Mouse (Mus musculus): ENCODE data around the gene Ubiad1. TPM values are rescaled to one million over a fixed set of nuclear protein-coding genes. Genes with fewer than 3 reads are reported as not detected.

Ubiad1 gene
- polyA plus RNA-seq, 1 experiment from 2014 or later, result 21.8 TPM

Other genes starting within 250 kb of the Ubiad1 start
- 0.28 and 0.59 TPM in 2 replicates for gene Disp3, start 156.8 kb downstream of the Ubiad1 start, polyA plus RNA-seq (2016; fragmentation: Nextera tagmentation; extraction: Ambion mirVana)
- gene Mtor, start 3.8 kb upstream of the Ubiad1 start, polyA plus RNA-seq (2016; fragmentation: Nextera tagmentation; extraction: Ambion mirVana), result 19.3 and 19.7 TPM in 2 replicates
- gene Angptl7, start 55.7 kb upstream of the Ubiad1 start, polyA plus RNA-seq (2016; fragmentation: Nextera tagmentation; extraction: Ambion mirVana), result 0.89 and 1.1 TPM in 2 replicates
- gene Exosc10, start 113.7 kb upstream of the Ubiad1 start, polyA plus RNA-seq (2016; fragmentation: Nextera tagmentation; extraction: Ambion mirVana), result 110 and 113 TPM in 2 replicates
- gene Srm, start 146.7 kb upstream of the Ubiad1 start, polyA plus RNA-seq (2016; fragmentation: Nextera tagmentation; extraction: Ambion mirVana), result 190 and 198 TPM in 2 replicates
- 0.10 and 0.24 TPM in 2 replicates for gene Masp2, start 157.8 kb upstream of the Ubiad1 start, polyA plus RNA-seq (2016; fragmentation: Nextera tagmentation; extraction: Ambion mirVana)
- 398 and 416 TPM in 2 replicates for gene Tardbp, start 182.2 kb upstream of the Ubiad1 start, polyA plus RNA-seq (2016; fragmentation: Nextera tagmentation; extraction: Ambion mirVana)
- gene Gm572, start 198.5 kb upstream of the Ubiad1 start, polyA plus RNA-seq (2016; fragmentation: Nextera tagmentation; extraction: Ambion mirVana), result not detected in 2 replicates

Data from limb, embryonic 12.5 days (tissue).